Mouse (Mus musculus) limb, embryonic 13.5 days (tissue): ENCODE results near the gene Gm10974. TPM values are rescaled to one million over a fixed set of nuclear protein-coding genes. Genes with fewer than 3 reads are reported as not detected.
A peak's percentile ranks its signal among the peaks of the same experiment; 100 is the strongest.

Source experiments
- ATAC-seq: fragments of 200-750 bp; cut with Nextera tagmentation; 2 replicates; pipeline ENCODE4 v1.8.0; 2017; ENCODE audit warnings: low read depth, moderate number of reproducible peaks, moderate TSS enrichment; ENCODE audit not compliant: low FRiP score
- H3K27ac ChIP-seq: fragments of 300-500 bp; sonication (generic); 2 replicates; pipeline ENCODE4 v1.5.1; 2015; ENCODE audit warnings: inconsistent platforms, mild to moderate bottlenecking, moderate library complexity
- H3K27me3 ChIP-seq: fragments of 300-500 bp; sonication (generic); 2 replicates; pipeline ENCODE4 v1.6.1; 2015; ENCODE audit warnings: mild to moderate bottlenecking, inconsistent platforms
- H3K36me3 ChIP-seq: fragments of 300-500 bp; sonication (generic); 2 replicates; pipeline ENCODE4 v1.6.1; 2015; ENCODE audit warnings: inconsistent platforms, mild to moderate bottlenecking, moderate library complexity
- H3K4me1 ChIP-seq: fragments of 300-500 bp; sonication (generic); 2 replicates; pipeline ENCODE4 v1.6.1; 2015; ENCODE audit warnings: inconsistent platforms
- H3K4me2 ChIP-seq: fragments of 300-500 bp; sonication (generic); replicated peaks from 2 replicates; pipeline ENCODE4 v1.6.1; 2015; ENCODE audit warnings: inconsistent platforms, mild to moderate bottlenecking, moderate library complexity
- H3K4me3 ChIP-seq: fragments of 300-500 bp; sonication (generic); 2 replicates; pipeline ENCODE4 v1.5.1; 2015; ENCODE audit warnings: moderate library complexity, mild to moderate bottlenecking, inconsistent platforms
- H3K9ac ChIP-seq: fragments of 300-500 bp; sonication (generic); 2 replicates; pipeline ENCODE4 v1.6.1; 2015; ENCODE audit warnings: mild to moderate bottlenecking, inconsistent platforms
- H3K9me3 ChIP-seq: fragments of 300-500 bp; sonication (generic); 2 replicates; pipeline ENCODE4 v1.6.1; 2016; ENCODE audit warnings: inconsistent platforms
- WGBS: fragments of 180-500 bp; shearing (Covaris S2); methylation state at CpG from one replicate; pipeline ENCODE4 v1.1.7; 2015; 5-methylcytosine and 5-hydroxymethylcytosine counted together
- polyA plus RNA-seq: library from polyadenylated mRNA; unstranded; fragments of >200 nt; fragmentation: Nextera tagmentation; extraction: Ambion mirVana; gene quantifications from 2 replicates; pipeline ENCODE4 v1.2.1, GENCODE M21; 2015

Gm10974 gene
- polyA plus RNA-seq, 1 experiment from 2014 or later: not detected

GRCm38 (mm10) chr7:66387813-66388521 is 22.3 kb downstream of the Gm10974 start, which contains the start of gene Lrrk1:
Gene Lrrk1, minus strand, starts transcription at chr7:66388350.
- Histone ChIP-seq H3K4me1 (peaks cover 46% of the 10 kb centered on the region), H3K27ac (peak within 1 kb of the TSS; percentile 58), H3K4me3 (peak within 1 kb of the TSS; percentile 72), H3K9ac (peak within 1 kb of the TSS; percentile 90), H3K9me3 (no peaks in the 10 kb centered on the region), H3K4me2 (peak within 1 kb of the TSS; percentile 94), H3K36me3 (no peaks in the 10 kb centered on the region), H3K27me3 (no peaks in the 10 kb centered on the region)
- under 1% methylated on average over 66 of the region's 70 CpGs for WGBS
- ATAC-seq: peak; percentile 78

- peaks cover 40% of the 10 kb centered on the region for H3K4me1 ChIP-seq
- peak overlapping the region; percentile 72 for H3K4me3 ChIP-seq
- WGBS: 12% methylated on average over 28 of the region's 28 CpGs
- ATAC-seq: peak; percentile 52; the same call in 1 of the 2 replicates
- H3K27me3 ChIP-seq: no peaks in the 10 kb centered on the region
- H3K4me2 ChIP-seq: peak overlapping the region; percentile 94
- no peak overlapping the region for H3K27ac ChIP-seq
- H3K36me3 ChIP-seq: no peaks in the 10 kb centered on the region
- no peaks in the 10 kb centered on the region for H3K9me3 ChIP-seq
- peak overlapping the region; percentile 90 for H3K9ac ChIP-seq
Observed at GRCm38 (mm10) chr7:66388621-66389532, 23.2 kb downstream of the Gm10974 start.

GRCm38 (mm10) chr7:66397288-66397687 is 31.6 kb downstream of the Gm10974 start:
- Histone ChIP-seq H3K27me3 (no peaks in the 10 kb centered on the region; the same call in 1 of the 2 replicates), H3K4me1 (peaks cover 23% of the 10 kb centered on the region), H3K27ac (no peak overlapping the region), H3K4me3 (no peak overlapping the region), H3K9me3 (no peaks in the 10 kb centered on the region), H3K9ac (no peak overlapping the region), H3K36me3 (no peaks in the 10 kb centered on the region), H3K4me2 (no peak overlapping the region)
- no peak for ATAC-seq
- 75% methylated on average over 3 of the region's 3 CpGs for WGBS

- Histone ChIP-seq H3K27me3 (no peaks in the 10 kb centered on the region; the same call in 1 of the 2 replicates), H3K9ac (no peak overlapping the region), H3K27ac (no peak overlapping the region), H3K4me1 (peaks cover 51% of the 10 kb centered on the region), H3K4me3 (no peak overlapping the region), H3K4me2 (no peak overlapping the region), H3K36me3 (no peaks in the 10 kb centered on the region), H3K9me3 (no peaks in the 10 kb centered on the region)
- 64% methylated on average over 8 of the region's 8 CpGs for WGBS
- no peak for ATAC-seq
Observed at GRCm38 (mm10) chr7:66401605-66402004, 35.9 kb downstream of the Gm10974 start.

- Histone ChIP-seq H3K9ac (no peak overlapping the region), H3K4me3 (no peak overlapping the region), H3K9me3 (no peaks in the 10 kb centered on the region), H3K27me3 (no peaks in the 10 kb centered on the region; the same call in 1 of the 2 replicates), H3K4me2 (no peak overlapping the region), H3K27ac (no peak overlapping the region), H3K36me3 (no peaks in the 10 kb centered on the region), H3K4me1 (peaks cover 51% of the 10 kb centered on the region)
- no peak for ATAC-seq
- 92% methylated on average over 5 of the region's 5 CpGs for WGBS
Observed at GRCm38 (mm10) chr7:66402876-66403275, 37.2 kb downstream of the Gm10974 start.

GRCm38 (mm10) chr7:66404141-66404540 is 38.4 kb downstream of the Gm10974 start:
- Histone ChIP-seq H3K36me3 (no peaks in the 10 kb centered on the region), H3K27ac (0 out of 2 replicates have a peak overlapping the region, but pooled peaks have one; percentile 17), H3K9ac (no peak overlapping the region), H3K4me2 (no peak overlapping the region), H3K4me1 (peaks cover 51% of the 10 kb centered on the region), H3K4me3 (no peak overlapping the region), H3K9me3 (no peaks in the 10 kb centered on the region), H3K27me3 (no peaks in the 10 kb centered on the region; the same call in 1 of the 2 replicates)
- WGBS: 29% methylated on average over 10 of the region's 10 CpGs
- peak; percentile 74; the same call in 1 of the 2 replicates for ATAC-seq

- H3K9ac ChIP-seq: no peak overlapping the region
- H3K4me1 ChIP-seq: peaks cover 48% of the 10 kb centered on the region
- no peaks in the 10 kb centered on the region for H3K9me3 ChIP-seq
- no peak for ATAC-seq
- H3K27ac ChIP-seq: no peak overlapping the region
- no peak overlapping the region for H3K4me3 ChIP-seq
- 66% methylated on average over 4 of the region's 4 CpGs for WGBS
- no peaks in the 10 kb centered on the region; the same call in 1 of the 2 replicates for H3K27me3 ChIP-seq
- no peak overlapping the region for H3K4me2 ChIP-seq
- no peaks in the 10 kb centered on the region for H3K36me3 ChIP-seq
Observed at GRCm38 (mm10) chr7:66404802-66405201, 39.1 kb downstream of the Gm10974 start.

- WGBS: 63% methylated on average over 11 of the region's 11 CpGs
Observed at GRCm38 (mm10) chr7:66405541-66405940, 39.8 kb downstream of the Gm10974 start.

GRCm38 (mm10) chr7:66405951-66406721 is 40.4 kb downstream of the Gm10974 start:
- no peak overlapping the region for H3K9ac ChIP-seq
- no peak overlapping the region for H3K4me3 ChIP-seq
- ATAC-seq: no peak

More at GRCm38 (mm10) chr7:66405541-66405940, 39.8 kb downstream of the Gm10974 start:
- H3K27me3 ChIP-seq: no peaks in the 10 kb centered on the region; the same call in 1 of the 2 replicates
- no peak overlapping the region for H3K4me3 ChIP-seq
- ATAC-seq: no peak
- H3K4me1 ChIP-seq: peaks cover 47% of the 10 kb centered on the region
- H3K27ac ChIP-seq: no peak overlapping the region
- no peak overlapping the region for H3K4me2 ChIP-seq
- H3K9me3 ChIP-seq: no peaks in the 10 kb centered on the region
- no peaks in the 10 kb centered on the region for H3K36me3 ChIP-seq
- no peak overlapping the region for H3K9ac ChIP-seq

GRCm38 (mm10) chr7:66406971-66407370 is 41.3 kb downstream of the Gm10974 start:
- H3K9me3 ChIP-seq: no peaks in the 10 kb centered on the region
- H3K4me3 ChIP-seq: no peak overlapping the region
- H3K9ac ChIP-seq: no peak overlapping the region
- H3K27ac ChIP-seq: no peak overlapping the region
- H3K4me2 ChIP-seq: no peak overlapping the region
- H3K27me3 ChIP-seq: no peaks in the 10 kb centered on the region; the same call in 1 of the 2 replicates
- no peaks in the 10 kb centered on the region for H3K36me3 ChIP-seq
- peaks cover 36% of the 10 kb centered on the region for H3K4me1 ChIP-seq
- WGBS: 61% methylated on average over 8 of the region's 8 CpGs
- ATAC-seq: no peak

More at GRCm38 (mm10) chr7:66405951-66406721, 40.4 kb downstream of the Gm10974 start:
- whole genome bisulfite sequencing: 35% methylated on average over 13 of the region's 13 CpGs
- H3K4me1 ChIP-seq: peaks cover 41% of the 10 kb centered on the region
- no peaks in the 10 kb centered on the region; the same call in 1 of the 2 replicates for H3K27me3 ChIP-seq
- H3K27ac ChIP-seq: no peak overlapping the region
- H3K4me2 ChIP-seq: no peak overlapping the region
- no peaks in the 10 kb centered on the region for H3K36me3 ChIP-seq
- no peaks in the 10 kb centered on the region for H3K9me3 ChIP-seq

- 0 out of 2 replicates have a peak, but pooled peaks have one; percentile 4 for ATAC-seq
- WGBS: 72% methylated on average over 6 of the region's 6 CpGs
Observed at GRCm38 (mm10) chr7:66409433-66409832, 43.7 kb downstream of the Gm10974 start.

More at GRCm38 (mm10) chr7:66409433-66409832, 43.7 kb downstream of the Gm10974 start:
- H3K9me3 ChIP-seq: no peaks in the 10 kb centered on the region
- H3K4me3 ChIP-seq: no peak overlapping the region
- no peak overlapping the region for H3K4me2 ChIP-seq
- no peaks in the 10 kb centered on the region for H3K27me3 ChIP-seq
- no peaks in the 10 kb centered on the region for H3K36me3 ChIP-seq
- H3K4me1 ChIP-seq: peaks cover 25% of the 10 kb centered on the region
- H3K27ac ChIP-seq: no peak overlapping the region
- H3K9ac ChIP-seq: no peak overlapping the region
